Mouse (Mus musculus): ENCODE results near the gene Zfp185.

The Zfp185 gene

GRCm38 (mm10) chrX:72986841-72987519, at the start of gene Zfp185:
Gene Zfp185, plus strand, starts transcription at chrX:72987339.
- DNase-seq (ENCODE audit: low spot score), result no peak

- DNase-seq (ENCODE audit: low spot score), result no peak
These were observed 33.7 kb upstream of the Zfp185 start for GRCm38 (mm10) chrX:72953464-72953863.

DNA sequence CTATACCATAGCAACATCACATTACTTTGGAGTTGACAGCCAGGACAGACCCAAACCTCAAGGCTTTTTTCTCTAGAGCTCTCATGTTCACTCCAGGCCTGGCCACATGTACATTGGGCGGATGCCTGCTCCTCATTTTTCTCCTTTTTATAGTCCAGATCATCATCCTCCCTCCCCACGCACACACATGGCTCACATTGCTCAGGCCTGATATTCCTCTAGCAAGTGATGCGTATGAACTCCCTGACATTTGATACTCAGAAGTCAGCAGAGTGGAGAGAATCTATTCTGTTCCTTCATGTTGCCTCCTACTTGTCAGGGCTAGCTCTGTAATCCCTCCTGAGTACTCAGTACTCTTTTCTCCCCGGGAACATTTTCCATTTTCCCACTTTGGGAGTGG, 30.7 kb upstream of the Zfp185 start:
- DNase-seq (ENCODE audit: low spot score), result no peak

- DNase-seq (ENCODE audit: low spot score), result no peak
These were observed 26.7 kb upstream of the Zfp185 start for GRCm38 (mm10) chrX:72960431-72960830.

GRCm38 (mm10) chrX:72961511-72961910, 25.6 kb upstream of the Zfp185 start:
- no peak for DNase-seq (ENCODE audit: low spot score)

DNA sequence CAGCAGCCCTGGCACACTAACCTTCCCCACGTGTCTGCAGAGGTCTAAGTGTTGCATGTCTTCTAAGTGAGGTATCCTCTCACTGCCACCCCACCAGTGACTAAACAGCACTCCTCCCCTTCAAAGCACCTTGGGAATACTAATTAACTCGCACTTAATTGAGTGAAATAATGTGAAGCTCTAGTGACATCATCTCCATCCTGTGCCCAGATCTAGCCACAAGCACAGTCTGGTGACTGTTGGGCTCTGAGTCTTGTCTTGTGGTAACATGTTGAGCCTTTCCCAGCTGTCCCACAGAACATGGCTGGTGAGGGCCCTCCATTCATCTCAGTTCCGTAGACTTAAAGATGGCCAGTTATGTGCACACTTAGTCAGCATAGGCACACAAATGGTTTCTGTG, 24.4 kb upstream of the Zfp185 start:
- DNase-seq (ENCODE audit: low spot score), result no peak

DNA sequence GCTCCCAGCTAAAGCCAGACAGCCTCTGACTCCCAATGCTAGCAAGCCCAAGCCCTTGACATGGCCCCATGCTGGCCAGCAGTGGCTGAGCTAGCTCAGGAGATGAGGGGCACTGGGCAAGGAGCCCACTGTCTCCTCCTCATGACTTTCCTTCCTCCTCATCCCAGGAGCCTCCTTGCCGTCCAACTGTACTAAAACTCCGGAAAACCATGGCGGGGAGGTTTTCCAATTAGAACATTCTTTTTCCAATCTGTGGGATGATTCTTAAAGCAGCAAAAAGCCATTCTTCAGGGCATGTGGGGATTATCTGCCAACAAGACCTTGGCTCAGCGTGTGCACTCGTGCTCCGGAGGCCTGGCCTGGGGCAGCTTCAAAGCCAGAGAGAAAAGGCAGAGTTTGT, 4.3 kb upstream of the Zfp185 start:
- no peak for DNase-seq (ENCODE audit: low spot score)

GRCm38 (mm10) chrX:72985607-72986006, 1.5 kb upstream of the Zfp185 start:
- no peak for DNase-seq (ENCODE audit: low spot score)

DNA sequence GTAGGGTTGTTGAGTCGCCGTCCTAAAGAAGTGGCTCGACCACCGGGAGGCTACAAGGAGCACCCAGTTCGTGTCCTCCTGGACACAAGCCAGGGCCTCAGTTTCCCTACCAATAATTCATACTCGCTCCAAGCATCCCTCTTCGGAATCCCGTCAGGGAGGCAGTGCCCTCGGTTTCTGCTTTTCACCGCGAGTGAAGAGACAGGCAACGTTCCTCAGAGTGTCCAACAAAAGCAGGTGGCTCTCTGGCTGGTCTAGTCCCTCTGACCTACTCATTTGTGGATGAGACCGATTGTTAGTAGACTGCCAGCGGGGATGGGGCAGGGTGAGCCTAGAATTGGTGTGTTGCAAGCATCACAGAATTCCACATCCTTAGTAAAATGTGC, 374 bp downstream of the Zfp185 start:
- DNase-seq (ENCODE audit: low spot score), result no peak

DNA sequence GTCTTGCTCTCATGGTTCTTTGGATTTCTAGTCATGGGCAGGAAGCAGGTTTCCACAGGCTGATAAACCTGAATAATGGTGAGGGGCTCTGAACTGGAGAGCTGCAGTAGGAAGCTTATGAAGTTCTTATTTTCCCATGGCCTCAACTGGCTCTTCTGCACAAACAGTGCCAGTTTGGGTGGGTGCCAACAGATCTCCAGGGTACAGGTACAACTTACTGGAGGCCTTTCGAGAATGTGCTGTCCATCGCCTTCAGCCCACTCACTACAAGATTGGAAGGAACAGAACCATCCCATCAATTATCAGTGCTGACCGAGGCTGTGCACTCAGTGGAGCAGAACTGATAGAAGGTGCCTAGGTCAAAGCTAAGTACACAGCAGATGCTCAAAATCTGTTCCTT, 1.3 kb downstream of the Zfp185 start:
- no peak for DNase-seq (ENCODE audit: low spot score)

DNA sequence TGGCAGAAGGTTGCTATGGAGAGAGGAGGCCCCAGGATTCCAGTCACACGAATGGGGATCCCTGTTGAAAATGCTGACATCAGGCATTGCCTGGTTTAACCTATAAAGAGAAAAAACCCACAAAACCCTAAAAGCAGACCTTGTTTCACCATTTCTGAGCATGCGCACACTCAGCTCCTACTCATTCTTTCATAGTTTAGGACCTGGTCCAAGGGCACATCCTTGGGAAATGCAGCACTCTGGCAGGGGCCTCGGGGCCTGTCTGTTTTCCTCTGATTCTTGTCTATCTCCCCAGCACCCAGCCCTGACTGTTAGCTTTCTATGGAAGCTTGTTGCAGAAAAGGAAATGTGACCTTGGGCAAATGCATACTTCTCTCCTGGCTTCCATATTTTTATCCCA, 3.4 kb downstream of the Zfp185 start:
- DNase-seq (ENCODE audit: low spot score), result no peak

DNA sequence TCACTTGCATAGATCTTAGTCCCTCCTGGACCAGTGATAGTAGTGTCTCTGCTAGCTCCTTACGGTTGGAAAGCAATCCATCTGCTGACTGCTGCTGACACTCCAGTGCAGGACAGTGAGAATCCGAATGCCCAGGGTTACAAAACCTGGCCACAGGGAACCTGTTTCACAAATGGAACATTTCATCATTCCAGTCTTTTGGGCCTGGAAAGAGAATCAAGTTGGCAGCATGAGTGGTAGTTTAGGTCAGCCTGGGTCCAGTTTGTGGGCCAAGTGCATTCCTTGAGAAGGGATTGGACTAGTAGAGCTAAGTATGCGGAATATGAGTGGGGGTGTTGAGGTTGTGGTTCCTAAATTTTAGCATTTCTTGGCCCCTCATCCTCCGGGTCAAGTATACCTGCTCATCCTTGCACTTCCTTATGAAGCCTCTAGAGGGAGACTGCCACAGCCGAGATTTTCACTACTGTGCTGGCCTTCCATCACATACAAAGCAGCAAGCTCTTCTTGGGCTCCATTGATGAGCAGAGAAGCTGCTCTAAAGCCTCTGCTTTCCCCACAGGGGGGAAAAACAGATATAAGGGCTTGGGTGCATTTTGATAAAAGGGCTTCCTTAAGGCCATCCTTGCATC, 5.3 kb downstream of the Zfp185 start:
- no peak for DNase-seq (ENCODE audit: low spot score)

DNA sequence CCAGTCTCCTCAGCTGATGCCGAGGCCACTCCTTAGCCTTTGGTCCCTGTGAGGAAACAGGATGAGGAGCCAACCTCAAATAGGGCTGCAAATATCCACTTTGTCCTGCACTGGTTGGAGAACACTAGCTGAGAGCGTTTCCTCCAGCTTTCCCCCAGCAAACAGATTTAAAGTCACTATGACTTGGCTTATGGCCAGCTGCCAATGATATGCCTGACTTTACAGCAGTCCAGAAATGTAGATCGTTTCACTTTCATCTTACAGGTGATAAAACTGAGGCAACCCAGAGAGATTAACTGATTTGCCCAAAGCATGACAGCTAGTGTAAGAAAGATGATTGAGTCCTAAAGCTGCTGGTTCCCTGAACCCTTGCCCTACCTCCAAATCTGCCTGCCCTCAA, 8.4 kb downstream of the Zfp185 start:
- no peak for DNase-seq (ENCODE audit: low spot score)

DNA sequence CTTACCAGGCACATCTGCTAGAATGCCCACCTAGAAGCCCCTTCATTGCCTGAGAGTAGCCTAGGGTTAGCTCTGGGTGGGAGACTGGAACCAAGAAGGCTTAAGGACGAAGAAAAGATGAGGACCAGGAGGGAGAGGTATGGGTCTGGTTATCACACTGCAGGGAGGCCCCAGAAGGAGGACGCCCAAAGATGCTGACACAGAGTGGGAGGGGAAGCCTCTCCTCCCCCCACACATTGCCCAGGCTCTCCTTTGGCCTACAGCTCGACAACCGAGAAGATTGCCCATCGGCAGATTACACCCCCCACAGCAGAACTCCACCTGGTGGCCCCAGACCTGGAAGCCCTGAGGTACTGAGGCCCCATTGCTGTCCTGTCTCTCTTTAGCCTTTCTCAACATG, 16.0 kb downstream of the Zfp185 start:
- no peak for DNase-seq (ENCODE audit: low spot score)

DNA sequence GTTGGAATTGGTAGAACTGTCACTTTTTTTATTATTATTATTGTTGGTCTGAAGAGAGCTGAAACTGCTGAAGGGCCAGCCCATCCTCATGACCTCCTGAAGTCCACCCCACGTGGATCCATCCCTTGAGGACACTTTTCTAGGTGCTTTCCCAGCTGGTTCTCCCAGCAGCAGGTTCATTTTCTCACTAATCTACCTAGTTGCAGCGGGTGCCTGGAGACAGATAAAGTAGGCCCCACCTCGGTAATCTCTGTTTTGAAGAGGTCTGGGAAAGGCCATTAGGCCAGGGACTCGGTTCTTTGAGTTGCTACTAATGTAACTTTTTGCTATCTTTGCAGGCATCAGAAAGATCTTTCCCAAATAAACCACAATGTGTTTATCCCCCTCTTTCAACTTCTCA, 18.5 kb downstream of the Zfp185 start:
- no peak for DNase-seq (ENCODE audit: low spot score)

- DNase-seq (ENCODE audit: low spot score), result peak; percentile 92
These were observed 20.7 kb downstream of the Zfp185 start for GRCm38 (mm10) chrX:73007597-73008479.

- no peak for DNase-seq (ENCODE audit: low spot score)
These were observed 25.7 kb downstream of the Zfp185 start for GRCm38 (mm10) chrX:73012846-73013245.

- no peak for DNase-seq (ENCODE audit: low spot score)
These were observed 49.9 kb downstream of the Zfp185 start, which contains the start of gene Pnma5 for GRCm38 (mm10) chrX:73037003-73037402. Gene Pnma5, minus strand, starts transcription at chrX:73037103.

GRCm38 (mm10) chrX:73038831-73039230, 51.7 kb downstream of the Zfp185 start:
- DNase-seq (ENCODE audit: low spot score), result no peak

DNA sequence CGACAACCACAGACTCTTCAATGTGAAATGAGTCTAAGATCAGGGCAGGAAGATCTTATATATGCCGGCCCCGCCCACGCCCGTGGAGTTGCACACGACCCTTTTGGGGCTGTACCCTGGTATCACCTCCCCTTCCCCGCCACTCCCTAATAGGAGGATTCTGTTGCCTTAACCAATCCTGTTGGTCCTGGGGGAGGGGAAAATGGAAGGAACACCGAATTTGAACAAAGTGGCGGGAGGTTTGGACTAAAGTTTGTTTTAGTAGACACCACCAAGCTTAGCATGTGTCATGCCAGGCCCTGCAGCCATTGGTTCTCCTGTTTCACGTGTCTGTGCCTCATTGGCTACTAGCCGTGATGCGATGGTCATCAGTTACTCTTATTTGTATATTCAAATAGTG, 52.5 kb downstream of the Zfp185 start:
- DNase-seq (ENCODE audit: low spot score), result no peak

- peak; percentile 84 for DNase-seq (ENCODE audit: low spot score)
These were observed 66.9 kb downstream of the Zfp185 start for GRCm38 (mm10) chrX:73053860-73054563.

GRCm38 (mm10) chrX:73061528-73061927, 74.4 kb downstream of the Zfp185 start:
- no peak for DNase-seq (ENCODE audit: low spot score)

Measured in left cerebral cortex, adult 11 months (tissue).